Mouse (Mus musculus): ENCODE measurements around the gene Hip1r.

The Hip1r gene

GRCm38 (mm10) chr5:123997211-123997751, 23.9 kb downstream of the Hip1r start:
- no peak for DNase-seq (ENCODE audit: low spot score in 2 of 2)

GRCm38 (mm10) chr5:123997811-123998210, 24.4 kb downstream of the Hip1r start:
- no peak for DNase-seq (ENCODE audit: low spot score in 2 of 2)

GRCm38 (mm10) chr5:123998370-123998769, 24.9 kb downstream of the Hip1r start:
- DNase-seq (ENCODE audit: low spot score in 2 of 2), result no peak

GRCm38 (mm10) chr5:124000824-124001223, 27.4 kb downstream of the Hip1r start:
- DNase-seq (ENCODE audit: low spot score in 2 of 2), result peak; percentile 77 to 91

- DNase-seq (ENCODE audit: low spot score in 2 of 2), result no peak
These were observed 27.8 kb downstream of the Hip1r start for GRCm38 (mm10) chr5:124001274-124001673.

GRCm38 (mm10) chr5:124002876-124003275, 29.4 kb downstream of the Hip1r start:
- no peak for DNase-seq (ENCODE audit: low spot score in 2 of 2)

GRCm38 (mm10) chr5:124003375-124003774, 29.9 kb downstream of the Hip1r start:
- DNase-seq (ENCODE audit: low spot score in 2 of 2), result no peak

- DNase-seq (ENCODE audit: low spot score in 2 of 2), result no peak
These were observed 31.1 kb downstream of the Hip1r start for GRCm38 (mm10) chr5:124004356-124005150.

- DNase-seq (ENCODE audit: low spot score in 2 of 2), result no peak
These were observed 31.7 kb downstream of the Hip1r start for GRCm38 (mm10) chr5:124005151-124005500.

GRCm38 (mm10) chr5:124005591-124005990, 32.2 kb downstream of the Hip1r start:
- DNase-seq (ENCODE audit: low spot score in 2 of 2), result no peak

GRCm38 (mm10) chr5:124006082-124006873, 32.9 kb downstream of the Hip1r start:
- no peak for DNase-seq (ENCODE audit: low spot score in 2 of 2)

- DNase-seq (ENCODE audit: low spot score in 2 of 2), result no peak
These were observed 33.6 kb downstream of the Hip1r start for GRCm38 (mm10) chr5:124006891-124007491.

GRCm38 (mm10) chr5:124010077-124010476, 36.6 kb downstream of the Hip1r start:
- DNase-seq (ENCODE audit: low spot score in 2 of 2), result no peak

- DNase-seq (ENCODE audit: low spot score in 2 of 2), result peak; percentile 63 to 75
These were observed 37.7 kb downstream of the Hip1r start for GRCm38 (mm10) chr5:124010910-124011655.

- no peak for DNase-seq (ENCODE audit: low spot score in 2 of 2)
These were observed 38.5 kb downstream of the Hip1r start for GRCm38 (mm10) chr5:124011927-124012326.

GRCm38 (mm10) chr5:124012885-124013284, 39.5 kb downstream of the Hip1r start:
- DNase-seq (ENCODE audit: low spot score in 2 of 2), result no peak

GRCm38 (mm10) chr5:124013747-124014146, 40.3 kb downstream of the Hip1r start:
- no peak for DNase-seq (ENCODE audit: low spot score in 2 of 2)

GRCm38 (mm10) chr5:124014180-124014579, 40.8 kb downstream of the Hip1r start:
- DNase-seq (ENCODE audit: low spot score in 2 of 2), result no peak

- no peak for DNase-seq (ENCODE audit: low spot score in 2 of 2)
These were observed 41.4 kb downstream of the Hip1r start for GRCm38 (mm10) chr5:124014791-124015251.

GRCm38 (mm10) chr5:124015727-124016126, 42.3 kb downstream of the Hip1r start:
- no peak for DNase-seq (ENCODE audit: low spot score in 2 of 2)

- DNase-seq (ENCODE audit: low spot score in 2 of 2), result no peak
These were observed 42.9 kb downstream of the Hip1r start for GRCm38 (mm10) chr5:124016291-124016821.

Data from urinary bladder, postnatal 4 days (tissue).